Mouse (Mus musculus): ENCODE measurements around the gene P2rx6. TPM values are rescaled to one million over a fixed set of nuclear protein-coding genes. Genes with fewer than 3 reads are reported as not detected.
"Not testable (repeated sequence)": the region's sequence is repeated elsewhere in the genome, so short reads cannot be mapped to it uniquely, and the experiment has no call there.

Gene P2rx6
- polyA plus RNA-seq, 1 experiment from 2014 or later: 0.86 TPM

GRCm38 (mm10) chr16:17604941-17605340 is 43.3 kb downstream of the P2rx6 start:
- Histone ChIP-seq H3K27ac (ENCODE audit: poor library complexity, severe bottlenecking) (no peak overlapping the region), H3K4me3 (no peak overlapping the region), H3K4me1 (replicated peaks) (no peaks in the 10 kb centered on the region), H3K9ac (no peak overlapping the region), H3K36me3 (no peaks in the 10 kb centered on the region), H3K4me2 (no peak overlapping the region), H3K27me3 (replicated peaks) (no peaks in the 10 kb centered on the region), H3K9me3 (replicated peaks) (0 out of 2 replicates have a peak, but pooled peaks cover 9% of the 10 kb centered on the region)
- WGBS: 70% methylated on average over 4 of the region's 4 CpGs
- ATAC-seq (ENCODE audit: insufficient number of reproducible peaks, low FRiP score): no peak

GRCm38 (mm10) chr16:17605684-17606083 is 44.0 kb downstream of the P2rx6 start:
- Histone ChIP-seq H3K36me3 (no peaks in the 10 kb centered on the region), H3K4me2 (no peak overlapping the region), H3K4me1 (replicated peaks) (no peaks in the 10 kb centered on the region), H3K9ac (no peak overlapping the region), H3K9me3 (replicated peaks) (peaks cover 15% of the 10 kb centered on the region), H3K27ac (ENCODE audit: poor library complexity, severe bottlenecking) (no peak overlapping the region), H3K4me3 (no peak overlapping the region), H3K27me3 (replicated peaks) (no peaks in the 10 kb centered on the region)
- WGBS: 64% methylated on average over 5 of the region's 5 CpGs
- ATAC-seq (ENCODE audit: insufficient number of reproducible peaks, low FRiP score): no peak

- H3K27me3 ChIP-seq (replicated peaks): no peaks in the 10 kb centered on the region
- H3K4me2 ChIP-seq: no peak overlapping the region
- H3K9ac ChIP-seq: no peak overlapping the region
- no peak overlapping the region for H3K27ac ChIP-seq (ENCODE audit: poor library complexity, severe bottlenecking)
- H3K4me1 ChIP-seq (replicated peaks): no peaks in the 10 kb centered on the region
- no peak for ATAC-seq (ENCODE audit: insufficient number of reproducible peaks, low FRiP score)
- H3K4me3 ChIP-seq: no peak overlapping the region
- peaks cover 16% of the 10 kb centered on the region for H3K9me3 ChIP-seq (replicated peaks)
- WGBS: 59% methylated on average over 4 of the region's 4 CpGs
- H3K36me3 ChIP-seq: no peaks in the 10 kb centered on the region
Observed at GRCm38 (mm10) chr16:17611383-17611782, 49.7 kb downstream of the P2rx6 start.

- not testable (repeated sequence) for H3K36me3 ChIP-seq; H3K27me3 ChIP-seq (replicated peaks); H3K9ac ChIP-seq; H3K27ac ChIP-seq (ENCODE audit: poor library complexity, severe bottlenecking); H3K9me3 ChIP-seq (replicated peaks); ATAC-seq (ENCODE audit: insufficient number of reproducible peaks, low FRiP score); H3K4me1 ChIP-seq (replicated peaks); H3K4me2 ChIP-seq; H3K4me3 ChIP-seq
- WGBS: 90% methylated on average over 6 of the region's 6 CpGs
Observed at GRCm38 (mm10) chr16:17614740-17615139, 53.1 kb downstream of the P2rx6 start.

GRCm38 (mm10) chr16:17616212-17616611 is 54.5 kb downstream of the P2rx6 start:
- Histone ChIP-seq H3K4me2 (no peak overlapping the region), H3K36me3 (no peaks in the 10 kb centered on the region), H3K27ac (ENCODE audit: poor library complexity, severe bottlenecking) (no peak overlapping the region), H3K4me3 (no peak overlapping the region), H3K4me1 (replicated peaks) (peaks cover 9% of the 10 kb centered on the region), H3K9ac (no peak overlapping the region), H3K9me3 (replicated peaks) (no peaks in the 10 kb centered on the region), H3K27me3 (replicated peaks) (peaks cover 6% of the 10 kb centered on the region; the same call in 1 of the 2 replicates)
- no peak for ATAC-seq (ENCODE audit: insufficient number of reproducible peaks, low FRiP score)
- WGBS: 79% methylated on average over 5 of the region's 5 CpGs

GRCm38 (mm10) chr16:17617922-17618565 is 56.4 kb downstream of the P2rx6 start:
- H3K36me3 ChIP-seq: peaks cover 16% of the 10 kb centered on the region
- 12% methylated on average over 13 of the region's 13 CpGs for WGBS
- H3K4me2 ChIP-seq: peak overlapping the region; percentile 14
- H3K27me3 ChIP-seq (replicated peaks): peaks cover 6% of the 10 kb centered on the region; the same call in 1 of the 2 replicates
- 0 out of 2 replicates have a peak, but pooled peaks have one; percentile 41 for ATAC-seq (ENCODE audit: insufficient number of reproducible peaks, low FRiP score)
- H3K4me3 ChIP-seq: no peak overlapping the region
- H3K27ac ChIP-seq (ENCODE audit: poor library complexity, severe bottlenecking): no peak overlapping the region
- no peaks in the 10 kb centered on the region for H3K9me3 ChIP-seq (replicated peaks)
- H3K9ac ChIP-seq: no peak overlapping the region
- peaks cover 9% of the 10 kb centered on the region for H3K4me1 ChIP-seq (replicated peaks)

- Histone ChIP-seq H3K27ac (ENCODE audit: poor library complexity, severe bottlenecking) (no peak within 1 kb of the TSS), H3K9ac (peak within 1 kb of the TSS; percentile 91)
- 2% methylated on average over 60 of the region's 60 CpGs for WGBS
Observed at GRCm38 (mm10) chr16:17619198-17620105, 57.8 kb downstream of the P2rx6 start, which contains the start of gene Smpd4. Gene Smpd4, plus strand, starts transcription at chr16:17619354.

GRCm38 (mm10) chr16:17621936-17622335 is 60.3 kb downstream of the P2rx6 start:
- Histone ChIP-seq H3K36me3 (peaks cover 46% of the 10 kb centered on the region), H3K27ac (ENCODE audit: poor library complexity, severe bottlenecking) (no peak overlapping the region), H3K4me1 (replicated peaks) (peaks cover 9% of the 10 kb centered on the region), H3K27me3 (replicated peaks) (peaks cover 3% of the 10 kb centered on the region; the same call in 1 of the 2 replicates), H3K9ac (no peak overlapping the region), H3K9me3 (replicated peaks) (no peaks in the 10 kb centered on the region), H3K4me3 (no peak overlapping the region), H3K4me2 (no peak overlapping the region)
- ATAC-seq (ENCODE audit: insufficient number of reproducible peaks, low FRiP score): no peak
- 86% methylated on average over 1 of the region's 1 CpGs for WGBS

More at GRCm38 (mm10) chr16:17619198-17620105, 57.8 kb downstream of the P2rx6 start, which contains the start of gene Smpd4:
- peaks cover 9% of the 10 kb centered on the region for H3K4me1 ChIP-seq (replicated peaks)
- peaks cover 27% of the 10 kb centered on the region for H3K36me3 ChIP-seq
- H3K27me3 ChIP-seq (replicated peaks): peaks cover 6% of the 10 kb centered on the region; the same call in 1 of the 2 replicates
- H3K4me3 ChIP-seq: peak within 1 kb of the TSS; percentile 99
- H3K4me2 ChIP-seq: peak within 1 kb of the TSS; percentile 96
- H3K9me3 ChIP-seq (replicated peaks): no peaks in the 10 kb centered on the region
- ATAC-seq (ENCODE audit: insufficient number of reproducible peaks, low FRiP score): peak; percentile 82

- H3K4me2 ChIP-seq: no peak overlapping the region
- H3K4me3 ChIP-seq: no peak overlapping the region
- no peaks in the 10 kb centered on the region for H3K27me3 ChIP-seq (replicated peaks)
- 0 out of 2 replicates have a peak, but pooled peaks cover under 1% of the 10 kb centered on the region for H3K4me1 ChIP-seq (replicated peaks)
- H3K27ac ChIP-seq (ENCODE audit: poor library complexity, severe bottlenecking): no peak overlapping the region
- WGBS: 66% methylated on average over 8 of the region's 8 CpGs
- H3K36me3 ChIP-seq: peaks cover 83% of the 10 kb centered on the region
- no peaks in the 10 kb centered on the region for H3K9me3 ChIP-seq (replicated peaks)
- H3K9ac ChIP-seq: no peak overlapping the region
- 0 out of 2 replicates have a peak, but pooled peaks have one; percentile 33 for ATAC-seq (ENCODE audit: insufficient number of reproducible peaks, low FRiP score)
Observed at GRCm38 (mm10) chr16:17625488-17626268, 64.0 kb downstream of the P2rx6 start.

GRCm38 (mm10) chr16:17626269-17626555 is 64.5 kb downstream of the P2rx6 start:
- peaks cover 87% of the 10 kb centered on the region for H3K36me3 ChIP-seq
- 93% methylated on average over 5 of the region's 5 CpGs for WGBS
- no peak for ATAC-seq (ENCODE audit: insufficient number of reproducible peaks, low FRiP score)
- H3K4me1 ChIP-seq (replicated peaks): no peaks in the 10 kb centered on the region
- no peak overlapping the region for H3K4me3 ChIP-seq
- peaks cover 2% of the 10 kb centered on the region; the same call in 1 of the 2 replicates for H3K9me3 ChIP-seq (replicated peaks)
- no peak overlapping the region for H3K27ac ChIP-seq (ENCODE audit: poor library complexity, severe bottlenecking)
- no peaks in the 10 kb centered on the region for H3K27me3 ChIP-seq (replicated peaks)
- H3K4me2 ChIP-seq: no peak overlapping the region
- H3K9ac ChIP-seq: no peak overlapping the region
